Mouse (Mus musculus) megakaryocyte, embryonic 14.5 days (primary cell): ENCODE measurements around the gene Papolb.

ENCODE experiments used
- FLI1 ChIP-seq: IDR thresholded peaks from 2 replicates; pipeline ENCODE4 v1.6.1; 2012; ENCODE audit warnings: low read length, inconsistent platforms, mixed read lengths
- GATA1 ChIP-seq: IDR thresholded peaks from 3 replicates; pipeline ENCODE4 v1.6.1; 2012; ENCODE audit warnings: mixed read lengths, low read length, inconsistent platforms, borderline replicate concordance

GRCm38 (mm10) chr5:142500918-142501317, 29.0 kb downstream of the Papolb start:
- no peak for TF ChIP-seq GATA1
- TF ChIP-seq FLI1: no peak
